Mouse (Mus musculus) small intestine, adult 2 months (tissue): ENCODE measurements around the gene Borcs8.

Source experiments
- CTCF ChIP-seq: fragments of 200-500 bp; IDR thresholded peaks from 2 replicates; pipeline ENCODE4 v1.5.1; 2012; ENCODE audit warnings: low read depth, mild to moderate bottlenecking, control low read depth, inconsistent platforms, low read length, moderate library complexity, mixed read lengths; ENCODE audit not compliant: insufficient replicate concordance, insufficient read length; ENCODE audit errors: extremely low read depth
- POLR2A ChIP-seq: fragments of 200-500 bp; IDR thresholded peaks from 2 replicates; pipeline ENCODE4 v1.6.1; 2012; ENCODE audit warnings: low read depth, mild to moderate bottlenecking, control low read depth, inconsistent platforms, low read length, moderate library complexity

DNA sequence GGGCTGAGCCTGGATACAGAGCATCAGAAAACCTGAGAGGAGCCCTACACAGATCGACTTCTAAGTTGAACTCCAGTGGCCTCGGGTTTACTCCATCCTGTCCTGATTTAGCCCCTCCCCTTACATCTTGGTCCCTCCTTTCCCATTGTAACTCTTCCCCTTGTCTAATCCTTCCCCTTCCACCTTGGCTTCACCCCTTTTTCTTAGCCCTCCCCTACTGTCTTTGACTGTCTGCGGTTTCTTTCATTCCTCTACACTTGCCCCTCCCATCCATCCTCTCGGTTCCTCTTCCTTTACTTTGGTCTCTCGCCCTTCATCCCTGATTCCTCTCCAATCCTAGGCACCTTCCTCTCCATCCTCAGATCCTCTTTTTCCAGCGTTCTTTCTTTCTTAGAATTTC is 24.8 kb upstream of the Borcs8 start:
- TF ChIP-seq CTCF = no peak
- no peak for TF ChIP-seq POLR2A
